Mouse (Mus musculus): ENCODE data around the gene Immp2l. TPM values are rescaled to one million over a fixed set of nuclear protein-coding genes. Genes with fewer than 3 reads are reported as not detected.

Immp2l gene
- polyA plus RNA-seq, 1 experiment = 2.8 TPM

GRCm38 (mm10) chr12:41089931-41090366 lies 66.1 kb downstream of the Immp2l start:
- H3K4me1 ChIP-seq (ENCODE audit: control insufficient read depth, insufficient read depth, insufficient read length, low read length) = peaks cover 10% of the 10 kb centered on the region
- H3K4me3 ChIP-seq (ENCODE audit: low read depth, low read length) = no peak overlapping the region
- H3K27ac ChIP-seq (ENCODE audit: insufficient read depth, low read depth, low read length) = peak overlapping the region; percentile 73
- WGBS = 62% methylated on average over 5 of the region's 5 CpGs
- no peaks in the 10 kb centered on the region for H3K36me3 ChIP-seq (ENCODE audit: control insufficient read depth, insufficient read depth, low read length)
- no peaks in the 10 kb centered on the region for H3K27me3 ChIP-seq (ENCODE audit: control insufficient read depth, insufficient read depth, low read length)
- TF ChIP-seq CTCF (IDR thresholded peaks at IDR 0.05; ENCODE audit: extremely low read depth, insufficient read length, insufficient replicate concordance, low read depth, low read length) (no peak), POLR2A (IDR thresholded peaks at IDR 0.05; ENCODE audit: low read depth, low read length) (no peak)

DNA sequence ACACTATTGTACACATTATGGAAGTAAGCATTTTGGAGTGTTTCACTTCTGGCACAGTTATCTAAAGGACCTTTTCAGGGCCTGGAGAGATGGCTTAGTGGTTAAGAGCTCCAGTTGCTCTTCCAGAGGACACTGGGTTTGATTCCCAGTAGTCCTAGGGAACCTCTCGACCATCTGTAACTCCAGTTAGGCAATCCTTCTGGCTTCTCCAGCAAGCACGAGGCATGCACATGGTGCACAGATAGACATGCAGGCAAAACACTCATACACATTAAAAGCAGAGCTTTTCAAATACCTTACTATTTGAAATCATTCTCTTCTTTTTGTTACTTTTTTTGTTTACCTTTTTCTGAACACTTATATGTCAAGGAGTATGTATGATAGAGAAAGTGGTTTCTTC lies 66.9 kb downstream of the Immp2l start:
- TF ChIP-seq POLR2A (IDR thresholded peaks at IDR 0.05; ENCODE audit: low read depth, low read length) (no peak), CTCF (IDR thresholded peaks at IDR 0.05; ENCODE audit: extremely low read depth, insufficient read length, insufficient replicate concordance, low read depth, low read length) (no peak)
- WGBS = 87% methylated on average over 2 of the region's 2 CpGs
- H3K27me3 ChIP-seq (ENCODE audit: control insufficient read depth, insufficient read depth, low read length) = no peaks in the 10 kb centered on the region
- H3K27ac ChIP-seq (ENCODE audit: insufficient read depth, low read depth, low read length) = no peak overlapping the region; the same call in 1 of the 2 replicates
- H3K4me3 ChIP-seq (ENCODE audit: low read depth, low read length) = no peak overlapping the region
- peaks cover 10% of the 10 kb centered on the region for H3K4me1 ChIP-seq (ENCODE audit: control insufficient read depth, insufficient read depth, insufficient read length, low read length)
- H3K36me3 ChIP-seq (ENCODE audit: control insufficient read depth, insufficient read depth, low read length) = no peaks in the 10 kb centered on the region

GRCm38 (mm10) chr12:41091316-41091715 lies 67.4 kb downstream of the Immp2l start:
- Histone ChIP-seq H3K4me3 (ENCODE audit: low read depth, low read length) (no peak overlapping the region), H3K27me3 (ENCODE audit: control insufficient read depth, insufficient read depth, low read length) (no peaks in the 10 kb centered on the region), H3K4me1 (ENCODE audit: control insufficient read depth, insufficient read depth, insufficient read length, low read length) (peaks cover 10% of the 10 kb centered on the region), H3K36me3 (ENCODE audit: control insufficient read depth, insufficient read depth, low read length) (no peaks in the 10 kb centered on the region), H3K27ac (ENCODE audit: insufficient read depth, low read depth, low read length) (no peak overlapping the region)
- 84% methylated on average over 2 of the region's 2 CpGs for WGBS
- TF ChIP-seq POLR2A (IDR thresholded peaks at IDR 0.05; ENCODE audit: low read depth, low read length) (no peak), CTCF (IDR thresholded peaks at IDR 0.05; ENCODE audit: extremely low read depth, insufficient read length, insufficient replicate concordance, low read depth, low read length) (no peak)

GRCm38 (mm10) chr12:41096045-41096444 lies 72.2 kb downstream of the Immp2l start:
- H3K4me1 ChIP-seq (ENCODE audit: control insufficient read depth, insufficient read depth, insufficient read length, low read length) = peaks cover 4% of the 10 kb centered on the region; the same call in 1 of the 2 replicates
- no peak overlapping the region for H3K4me3 ChIP-seq (ENCODE audit: low read depth, low read length)
- WGBS = 72% methylated on average over 4 of the region's 4 CpGs
- H3K27me3 ChIP-seq (ENCODE audit: control insufficient read depth, insufficient read depth, low read length) = no peaks in the 10 kb centered on the region
- no peak overlapping the region for H3K27ac ChIP-seq (ENCODE audit: insufficient read depth, low read depth, low read length)
- no peaks in the 10 kb centered on the region for H3K36me3 ChIP-seq (ENCODE audit: control insufficient read depth, insufficient read depth, low read length)
- TF ChIP-seq POLR2A (IDR thresholded peaks at IDR 0.05; ENCODE audit: low read depth, low read length) = no peak

DNA sequence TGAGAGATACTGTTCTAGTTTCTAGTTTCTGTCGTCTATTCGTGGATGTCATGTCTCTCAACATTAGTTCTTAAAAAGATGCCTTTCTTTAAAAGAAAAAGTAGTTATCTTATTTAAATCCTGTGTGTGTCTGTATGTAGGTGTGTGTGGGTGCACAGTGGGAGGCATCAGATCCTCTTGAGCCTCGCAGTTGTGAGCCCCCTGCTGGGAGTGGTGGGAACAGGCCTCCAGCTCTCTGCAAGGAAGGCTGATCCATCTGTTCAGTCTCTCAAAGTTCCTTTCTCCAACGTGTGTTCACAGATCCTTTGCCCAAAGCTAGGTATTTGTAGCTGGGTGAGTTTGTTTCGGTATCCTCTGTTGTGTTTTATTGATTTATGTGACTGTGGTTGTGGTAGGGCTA lies 73.5 kb downstream of the Immp2l start:
- TF ChIP-seq POLR2A (IDR thresholded peaks at IDR 0.05; ENCODE audit: low read depth, low read length) = no peak
- peak; percentile 90 for TF ChIP-seq CTCF (IDR thresholded peaks at IDR 0.05; ENCODE audit: extremely low read depth, insufficient read length, insufficient replicate concordance, low read depth, low read length)
- Histone ChIP-seq H3K27me3 (ENCODE audit: control insufficient read depth, insufficient read depth, low read length) (no peaks in the 10 kb centered on the region), H3K36me3 (ENCODE audit: control insufficient read depth, insufficient read depth, low read length) (no peaks in the 10 kb centered on the region), H3K27ac (ENCODE audit: insufficient read depth, low read depth, low read length) (no peak overlapping the region), H3K4me3 (ENCODE audit: low read depth, low read length) (no peak overlapping the region), H3K4me1 (ENCODE audit: control insufficient read depth, insufficient read depth, insufficient read length, low read length) (peaks cover 4% of the 10 kb centered on the region; the same call in 1 of the 2 replicates)
- WGBS = 44% methylated on average over 5 of the region's 5 CpGs

GRCm38 (mm10) chr12:41109011-41109410 lies 85.1 kb downstream of the Immp2l start:
- WGBS = 80% methylated on average over 2 of the region's 2 CpGs
- Histone ChIP-seq H3K4me3 (ENCODE audit: low read depth, low read length) (no peak overlapping the region), H3K4me1 (ENCODE audit: control insufficient read depth, insufficient read depth, insufficient read length, low read length) (no peaks in the 10 kb centered on the region), H3K27me3 (ENCODE audit: control insufficient read depth, insufficient read depth, low read length) (no peaks in the 10 kb centered on the region), H3K27ac (ENCODE audit: insufficient read depth, low read depth, low read length) (no peak overlapping the region), H3K36me3 (ENCODE audit: control insufficient read depth, insufficient read depth, low read length) (no peaks in the 10 kb centered on the region)
- TF ChIP-seq CTCF (IDR thresholded peaks at IDR 0.05; ENCODE audit: extremely low read depth, insufficient read length, insufficient replicate concordance, low read depth, low read length) = no peak
- no peak for TF ChIP-seq POLR2A (IDR thresholded peaks at IDR 0.05; ENCODE audit: low read depth, low read length)

- WGBS = 55% methylated on average over 1 of the region's 1 CpGs
- Histone ChIP-seq H3K4me3 (ENCODE audit: low read depth, low read length) (no peak overlapping the region), H3K4me1 (ENCODE audit: control insufficient read depth, insufficient read depth, insufficient read length, low read length) (no peaks in the 10 kb centered on the region), H3K36me3 (ENCODE audit: control insufficient read depth, insufficient read depth, low read length) (no peaks in the 10 kb centered on the region), H3K27me3 (ENCODE audit: control insufficient read depth, insufficient read depth, low read length) (no peaks in the 10 kb centered on the region), H3K27ac (ENCODE audit: insufficient read depth, low read depth, low read length) (no peak overlapping the region)
- TF ChIP-seq CTCF (IDR thresholded peaks at IDR 0.05; ENCODE audit: extremely low read depth, insufficient read length, insufficient replicate concordance, low read depth, low read length) (no peak), POLR2A (IDR thresholded peaks at IDR 0.05; ENCODE audit: low read depth, low read length) (no peak)
These were observed 87.6 kb downstream of the Immp2l start for GRCm38 (mm10) chr12:41111456-41111855.

DNA sequence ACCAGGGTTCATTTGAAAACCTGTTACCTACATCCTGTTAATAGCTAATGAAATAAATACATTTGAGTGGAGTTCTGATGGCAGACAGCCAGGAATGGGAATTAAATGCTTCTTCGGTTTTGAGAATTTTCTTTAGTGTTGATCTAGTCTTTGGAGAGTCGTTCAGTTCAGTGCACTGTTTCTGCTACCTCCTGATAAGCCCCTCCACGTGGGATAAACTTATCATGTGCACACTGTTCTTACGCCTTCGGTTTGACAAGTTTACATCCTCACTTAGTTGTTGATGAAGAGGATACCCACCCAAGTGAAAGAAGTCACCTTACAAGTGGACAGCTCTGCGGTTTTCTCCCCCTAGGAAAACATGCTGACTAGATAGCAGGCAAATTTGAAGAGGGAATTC lies 88.2 kb downstream of the Immp2l start:
- H3K36me3 ChIP-seq (ENCODE audit: control insufficient read depth, insufficient read depth, low read length) = no peaks in the 10 kb centered on the region
- H3K4me1 ChIP-seq (ENCODE audit: control insufficient read depth, insufficient read depth, insufficient read length, low read length) = no peaks in the 10 kb centered on the region
- no peaks in the 10 kb centered on the region for H3K27me3 ChIP-seq (ENCODE audit: control insufficient read depth, insufficient read depth, low read length)
- no peak for TF ChIP-seq CTCF (IDR thresholded peaks at IDR 0.05; ENCODE audit: extremely low read depth, insufficient read length, insufficient replicate concordance, low read depth, low read length)
- no peak for TF ChIP-seq POLR2A (IDR thresholded peaks at IDR 0.05; ENCODE audit: low read depth, low read length)
- WGBS = 61% methylated on average over 6 of the region's 6 CpGs
- no peak overlapping the region for H3K27ac ChIP-seq (ENCODE audit: insufficient read depth, low read depth, low read length)
- no peak overlapping the region for H3K4me3 ChIP-seq (ENCODE audit: low read depth, low read length)

All from small intestine, adult 2 months (tissue).